Mouse (Mus musculus) left cerebral cortex, adult 2 months (tissue): ENCODE data around the gene A930009A15Rik. TPM values are rescaled to one million over a fixed set of nuclear protein-coding genes. Genes with fewer than 3 reads are reported as not detected.

ENCODE experiments used
- DNase-seq, 2 experiments: peaks; one replicate each; pipeline ENCODE4 v3.0.0; 2021 to 2022; ENCODE audit warnings: low spot score in 2 of 2, mixed read lengths in 1 of 2; ENCODE audit errors: extremely low spot score in 1 of 2
- H3K27ac ChIP-seq: fragments of 200-600 bp; 2 replicates; pipeline ENCODE4 v1.8.1; 2022
- H3K4me3 ChIP-seq: fragments of 200-600 bp; 2 replicates; pipeline ENCODE4 v1.8.1; 2022
- CTCF ChIP-seq: fragments of 200-600 bp; IDR thresholded peaks from 2 replicates; pipeline ENCODE4 v1.8.1; 2022; ENCODE audit warnings: antibody characterized with exemption, mild to moderate bottlenecking, moderate library complexity
- intact Hi-C: fragments of 180-260 bp; cut with DNase I; formaldehyde crosslinking; loops from one replicate; pipeline ENCODE4 v1.15.1; 2025
- long read RNA-seq, 2 experiments: library from polyadenylated mRNA; stranded (forward); transcript quantifications; one replicate each; pipeline ENCODE4 v2.0.0; 2021; ENCODE audit warnings: borderline mapping rate in 2 of 2
- total RNA-seq, 2 experiments: library from RNA; stranded (reverse); gene quantifications; 2 replicates each; pipeline ENCODE4 v1.2.3; 2021

Gene A930009A15Rik
- under 1 TPM in 1 of 2 experiments, not detected in 1; 0.70 TPM for total RNA-seq
- long read RNA-seq, experiment 1, result 0 reads
- long read RNA-seq, experiment 2, result 0 reads

- intact Hi-C loops, result no loop called here
- Histone ChIP-seq H3K4me3 (no peak within 1 kb of the TSS), H3K27ac (no peak within 1 kb of the TSS)
- no peak for DNase-seq
- TF ChIP-seq CTCF, result no peak
Measured at GRCm38 (mm10) chr10:115569712-115570491, at the start of gene A930009A15Rik. Gene A930009A15Rik (plus strand): TSS chr10:115569986.

GRCm38 (mm10) chr10:115520200-115521080, 49.3 kb upstream of the A930009A15Rik start:
- H3K4me3 ChIP-seq, result no peak overlapping the region
- no peak for TF ChIP-seq CTCF
- intact Hi-C loops, result no loop called here
- no peak overlapping the region for H3K27ac ChIP-seq
- no peak for DNase-seq

- no peak overlapping the region for H3K27ac ChIP-seq
- DNase-seq, result no peak
- no peak overlapping the region for H3K4me3 ChIP-seq
- TF ChIP-seq CTCF, result no peak
- intact Hi-C loops, result no loop called here
Measured at GRCm38 (mm10) chr10:115521081-115521451, 48.7 kb upstream of the A930009A15Rik start.

GRCm38 (mm10) chr10:115528892-115529291, 40.9 kb upstream of the A930009A15Rik start:
- intact Hi-C loops, result no loop called here
- H3K4me3 ChIP-seq, result no peak overlapping the region
- TF ChIP-seq CTCF, result no peak

GRCm38 (mm10) chr10:115529768-115530167, 40.0 kb upstream of the A930009A15Rik start:
- H3K4me3 ChIP-seq, result no peak overlapping the region
- intact Hi-C loops, result no loop called here
- DNase-seq, result no peak
- no peak for TF ChIP-seq CTCF
- H3K27ac ChIP-seq, result no peak overlapping the region

More at GRCm38 (mm10) chr10:115528892-115529291, 40.9 kb upstream of the A930009A15Rik start:
- H3K27ac ChIP-seq, result no peak overlapping the region
- DNase-seq, result no peak

- no peak overlapping the region for H3K4me3 ChIP-seq
- no peak for TF ChIP-seq CTCF
- intact Hi-C loops, result no loop called here
- H3K27ac ChIP-seq, result no peak overlapping the region
- DNase-seq, result no peak
Measured at GRCm38 (mm10) chr10:115530746-115531145, 39.0 kb upstream of the A930009A15Rik start.

- Histone ChIP-seq H3K27ac (no peak overlapping the region), H3K4me3 (no peak overlapping the region)
- intact Hi-C loops, result no loop called here
- no peak for DNase-seq
- TF ChIP-seq CTCF, result no peak
Measured at GRCm38 (mm10) chr10:115542917-115543316, 26.9 kb upstream of the A930009A15Rik start.

GRCm38 (mm10) chr10:115550253-115550652, 19.5 kb upstream of the A930009A15Rik start:
- H3K27ac ChIP-seq, result no peak overlapping the region
- no peak overlapping the region for H3K4me3 ChIP-seq
- no peak for TF ChIP-seq CTCF
- intact Hi-C loops, result no loop called here
- DNase-seq, result no peak

- intact Hi-C loops, result no loop called here
- no peak for DNase-seq
- H3K4me3 ChIP-seq, result no peak overlapping the region
- H3K27ac ChIP-seq, result no peak overlapping the region
- no peak for TF ChIP-seq CTCF
Measured at GRCm38 (mm10) chr10:115551069-115551468, 18.7 kb upstream of the A930009A15Rik start.

- no peak for TF ChIP-seq CTCF
- Histone ChIP-seq H3K27ac (no peak overlapping the region), H3K4me3 (no peak overlapping the region)
- intact Hi-C loops, result no loop called here
- DNase-seq, result no peak
Measured at GRCm38 (mm10) chr10:115553352-115554113, 16.3 kb upstream of the A930009A15Rik start.

GRCm38 (mm10) chr10:115555191-115555765, 14.5 kb upstream of the A930009A15Rik start:
- no peak for TF ChIP-seq CTCF
- no peak for DNase-seq
- H3K27ac ChIP-seq, result no peak overlapping the region
- intact Hi-C loops, result no loop called here
- no peak overlapping the region for H3K4me3 ChIP-seq
